Mouse (Mus musculus) liver, postnatal 0 days (tissue): ENCODE measurements around the gene Kif1bp.

Experiments used
- CTCF ChIP-seq: sonication (generic); IDR thresholded peaks from 2 replicates; pipeline ENCODE4 v1.5.1; 2016; ENCODE audit warnings: antibody characterized with exemption, low read depth
- EP300 ChIP-seq: IDR thresholded peaks from 2 replicates; pipeline ENCODE4 v1.6.1; 2016; ENCODE audit warnings: antibody characterized with exemption, low read depth, mild to moderate bottlenecking

DNA sequence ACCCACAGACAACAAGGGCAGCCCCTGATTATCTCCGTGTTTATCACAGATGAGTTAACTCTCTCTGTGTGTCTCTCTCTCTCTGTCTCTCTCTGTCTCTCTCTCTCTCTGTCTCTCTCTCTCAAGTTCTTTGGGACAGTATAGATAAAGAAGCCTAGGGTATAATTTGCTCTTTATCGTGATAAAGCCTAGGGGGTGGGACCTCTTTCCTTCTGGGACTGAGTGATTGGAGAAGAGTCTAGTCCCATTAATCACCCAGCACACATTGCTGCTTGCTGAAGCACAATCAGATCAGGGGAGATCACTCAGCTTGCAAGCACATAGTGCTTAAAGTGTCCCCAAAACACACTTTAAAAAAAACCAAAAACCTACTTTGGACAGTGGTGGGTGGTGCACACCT lies 57.3 kb downstream of the Kif1bp start:
- TF ChIP-seq CTCF (no peak), EP300 (peak; percentile 69)
